Mouse (Mus musculus): Measurements from ENCODE around the gene Ddx31. TPM values are rescaled to one million over a fixed set of nuclear protein-coding genes. Genes with fewer than 3 reads are reported as not detected.

Gene Ddx31
- polyA plus RNA-seq, 1 experiment from 2014 or later = 15.1 TPM

GRCm38 (mm10) chr2:28946312-28946711 lies 106.1 kb downstream of the Ddx31 start:
- H3K9me3 ChIP-seq (replicated peaks) = no peaks in the 10 kb centered on the region
- H3K4me3 ChIP-seq = no peak overlapping the region
- peaks cover 29% of the 10 kb centered on the region for H3K4me1 ChIP-seq
- ATAC-seq = no peak
- no peaks in the 10 kb centered on the region for H3K36me3 ChIP-seq (ENCODE audit: poor library complexity, severe bottlenecking)
- no peak overlapping the region for H3K27ac ChIP-seq
- no peak overlapping the region for H3K9ac ChIP-seq
- H3K27me3 ChIP-seq = peaks cover 11% of the 10 kb centered on the region
- H3K4me2 ChIP-seq = no peak overlapping the region
- 77% methylated on average over 3 of the region's 3 CpGs for WGBS

- peaks cover 8% of the 10 kb centered on the region for H3K27me3 ChIP-seq
- H3K4me3 ChIP-seq = no peak overlapping the region
- WGBS = 61% methylated on average over 8 of the region's 8 CpGs
- H3K4me1 ChIP-seq = 0 out of 2 replicates have a peak, but pooled peaks cover 2% of the 10 kb centered on the region
- no peak for ATAC-seq
- H3K9me3 ChIP-seq (replicated peaks) = no peaks in the 10 kb centered on the region
- H3K27ac ChIP-seq = no peak overlapping the region
- H3K4me2 ChIP-seq = no peak overlapping the region
- H3K9ac ChIP-seq = no peak overlapping the region
- H3K36me3 ChIP-seq (ENCODE audit: poor library complexity, severe bottlenecking) = no peaks in the 10 kb centered on the region
Measured at GRCm38 (mm10) chr2:28952981-28953380, 112.8 kb downstream of the Ddx31 start.

GRCm38 (mm10) chr2:28954595-28954994 lies 114.4 kb downstream of the Ddx31 start:
- Histone ChIP-seq H3K27ac (no peak overlapping the region), H3K4me1 (0 out of 2 replicates have a peak, but pooled peaks cover 2% of the 10 kb centered on the region), H3K9me3 (replicated peaks) (no peaks in the 10 kb centered on the region), H3K27me3 (no peaks in the 10 kb centered on the region; the same call in 1 of the 2 replicates), H3K9ac (no peak overlapping the region), H3K4me3 (no peak overlapping the region), H3K36me3 (ENCODE audit: poor library complexity, severe bottlenecking) (no peaks in the 10 kb centered on the region), H3K4me2 (no peak overlapping the region)
- no peak for ATAC-seq
- WGBS = 75% methylated on average over 9 of the region's 9 CpGs

Other genes starting within 250 kb of the Ddx31 start
- gene Gfi1b, start 218.4 kb upstream of the Ddx31 start, polyA plus RNA-seq (2015; fragmentation: Nextera tagmentation; extraction: Ambion mirVana) = 0.19 and 0.31 TPM in 2 replicates
- gene Tsc1, start 199.2 kb upstream of the Ddx31 start, polyA plus RNA-seq (2015; fragmentation: Nextera tagmentation; extraction: Ambion mirVana) = 29.0 and 34.1 TPM in 2 replicates
- 1.6 and 2.8 TPM in 2 replicates for gene Spaca9, start 140.7 kb upstream of the Ddx31 start, polyA plus RNA-seq (2015; fragmentation: Nextera tagmentation; extraction: Ambion mirVana)
- 0.83 and 1.1 TPM in 2 replicates for gene Ak8, start 140.2 kb upstream of the Ddx31 start, polyA plus RNA-seq (2015; fragmentation: Nextera tagmentation; extraction: Ambion mirVana)
- 16.6 and 18.7 TPM in 2 replicates for gene Gtf3c4, start within 50 bp of the Ddx31 start, polyA plus RNA-seq (2015; fragmentation: Nextera tagmentation; extraction: Ambion mirVana)
- gene Barhl1, start 76.3 kb downstream of the Ddx31 start, polyA plus RNA-seq (2015; fragmentation: Nextera tagmentation; extraction: Ambion mirVana) = 1.3 and 4.4 TPM in 2 replicates
- gene Cfap77, start 214.7 kb downstream of the Ddx31 start, polyA plus RNA-seq (2015; fragmentation: Nextera tagmentation; extraction: Ambion mirVana) = 0.25 TPM in 2 replicates
- 10.2 and 11.1 TPM in 2 replicates for gene Ttf1, start 219.9 kb downstream of the Ddx31 start, polyA plus RNA-seq (2015; fragmentation: Nextera tagmentation; extraction: Ambion mirVana)